Mouse (Mus musculus): ENCODE measurements at regions not wholly inside any gene's neighbourhood (a gene's known extent, or its start where the extent isn't known, plus 50 kb on each side); places are given as distances from the start of the nearest gene placed in this dataset.

DNA sequence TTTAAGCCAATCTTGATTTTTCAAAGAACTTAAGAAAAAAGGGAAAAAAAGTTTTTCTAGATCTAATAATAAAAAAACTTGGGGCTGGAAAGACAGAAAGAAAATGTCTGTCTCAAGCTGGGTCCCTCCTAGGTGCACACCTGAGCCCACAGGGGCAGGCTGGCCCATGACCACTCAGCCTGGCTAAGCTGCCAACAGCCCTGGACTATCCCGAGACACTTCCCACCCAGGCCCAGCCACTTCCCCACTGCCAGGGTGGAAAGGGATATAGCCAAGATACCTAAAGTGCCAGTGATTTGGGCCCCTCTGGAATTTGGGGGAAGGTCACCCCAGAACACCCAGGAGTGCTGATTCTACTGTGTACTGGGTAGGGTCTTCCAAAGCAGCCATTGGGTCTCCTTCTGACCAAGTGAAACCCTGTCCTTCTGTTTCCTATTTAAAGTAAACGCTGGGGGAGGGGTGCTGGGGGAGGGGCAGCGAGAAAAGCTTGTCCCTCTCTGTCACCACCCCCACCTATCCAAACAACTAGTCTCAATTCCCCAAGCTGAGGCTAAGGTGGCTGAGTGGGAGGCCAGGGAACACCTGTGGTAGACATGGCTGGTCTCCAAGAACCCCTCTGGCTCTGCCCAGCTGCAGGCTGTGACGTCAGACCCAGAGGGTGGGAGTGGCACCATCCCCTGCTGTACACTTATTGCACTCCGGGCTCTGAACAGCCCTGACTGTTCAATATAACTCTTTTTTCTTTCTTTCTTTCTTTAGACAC, 62.6 kb downstream of the Mcfd2 start:
- in situ Hi-C loops (cut with MboI; ENCODE audit: unreplicated experiment in 2 of 2) = loop anchor here in 1 of 2 experiments (5.0 kb wide), 1 partner anchor 86 kb away; no protein-coding TSS in a partner anchor

GRCm38 (mm10) chr17:87202490-87202889, 63.2 kb downstream of the Mcfd2 start:
- in situ Hi-C loops (cut with MboI; ENCODE audit: unreplicated experiment in 2 of 2) = loop anchor here in 1 of 2 experiments (5.0 kb wide), 1 partner anchor 85 kb away; no protein-coding TSS in a partner anchor

- in situ Hi-C loops (cut with MboI; ENCODE audit: unreplicated experiment in 2 of 2) = loop anchor here in 1 of 2 experiments (5.0 kb wide), 1 partner anchor 83 kb away; no protein-coding TSS in a partner anchor
Measured at GRCm38 (mm10) chr17:87200721-87201242, 65.0 kb downstream of the Mcfd2 start.

- in situ Hi-C loops (cut with MboI; ENCODE audit: unreplicated experiment in 2 of 2) = loop anchor here in 1 of 2 experiments (5.0 kb wide), 1 partner anchor 83 kb away; no protein-coding TSS in a partner anchor
Measured at GRCm38 (mm10) chr17:87200134-87200533, 65.6 kb downstream of the Mcfd2 start.

DNA sequence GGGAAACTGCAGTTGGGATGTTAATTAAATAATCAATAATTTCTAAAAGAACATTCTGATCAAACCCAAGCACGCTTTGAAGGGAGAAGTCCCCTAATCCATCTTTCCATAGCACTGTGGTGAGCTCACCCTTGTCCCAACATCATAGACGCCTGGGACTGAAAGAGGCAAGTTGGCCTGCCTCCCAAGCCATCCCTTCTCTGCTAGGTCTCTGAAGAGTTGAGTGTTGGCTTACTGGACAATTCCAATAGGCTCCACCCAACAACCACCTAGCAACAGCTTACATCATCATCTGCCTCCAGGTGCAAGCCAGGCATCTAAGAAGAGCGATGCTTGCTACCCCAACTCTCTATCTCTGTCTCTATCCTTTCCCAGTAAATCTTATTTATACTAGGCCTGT, 66.6 kb downstream of the Mcfd2 start:
- in situ Hi-C loops (cut with MboI; ENCODE audit: unreplicated experiment in 2 of 2) = no loop called here

DNA sequence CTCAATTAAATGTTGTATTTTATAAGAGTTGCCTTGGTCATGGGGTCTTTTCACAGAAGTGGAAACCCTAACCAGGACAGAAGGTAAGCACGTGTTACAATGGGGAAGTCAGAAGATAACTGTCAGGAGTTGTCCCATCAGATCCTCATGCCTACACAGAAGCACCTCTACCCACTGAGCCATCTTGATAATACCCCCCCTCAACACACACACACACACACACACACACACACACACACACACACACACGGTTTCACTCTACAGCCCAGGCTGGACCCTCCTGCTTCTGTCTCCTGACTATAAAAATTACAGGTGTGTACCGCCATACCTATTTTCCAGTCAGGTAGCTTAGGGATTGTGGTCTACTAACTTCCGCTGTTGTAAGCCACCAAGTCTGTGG, 68.3 kb downstream of the Mcfd2 start:
- in situ Hi-C loops (cut with MboI; ENCODE audit: unreplicated experiment in 2 of 2) = no loop called here

DNA sequence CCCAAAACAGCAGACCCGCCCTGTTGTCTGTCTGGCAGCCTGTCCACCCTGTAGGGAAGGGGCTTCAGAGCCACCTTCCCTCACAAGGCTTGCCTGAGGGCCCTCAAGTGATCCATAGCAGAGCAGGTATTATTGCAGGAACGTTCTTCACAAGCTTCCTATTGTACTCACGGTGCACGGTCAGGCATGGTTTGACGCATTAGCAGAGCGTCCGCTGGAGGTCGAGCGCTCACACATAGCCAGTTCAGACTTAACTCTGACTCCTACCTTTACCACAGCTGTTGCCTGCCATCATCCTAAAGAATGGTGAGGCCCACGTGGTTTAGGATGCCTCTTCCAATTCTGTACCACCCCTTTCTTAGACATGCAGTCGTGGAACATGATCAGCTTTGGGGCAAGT, 71.1 kb downstream of the Mcfd2 start:
- in situ Hi-C loops (cut with MboI; ENCODE audit: unreplicated experiment in 2 of 2) = no loop called here

- in situ Hi-C loops (cut with MboI; ENCODE audit: unreplicated experiment in 2 of 2) = no loop called here
Measured at GRCm38 (mm10) chr17:87193482-87193881, 72.3 kb downstream of the Mcfd2 start.

DNA sequence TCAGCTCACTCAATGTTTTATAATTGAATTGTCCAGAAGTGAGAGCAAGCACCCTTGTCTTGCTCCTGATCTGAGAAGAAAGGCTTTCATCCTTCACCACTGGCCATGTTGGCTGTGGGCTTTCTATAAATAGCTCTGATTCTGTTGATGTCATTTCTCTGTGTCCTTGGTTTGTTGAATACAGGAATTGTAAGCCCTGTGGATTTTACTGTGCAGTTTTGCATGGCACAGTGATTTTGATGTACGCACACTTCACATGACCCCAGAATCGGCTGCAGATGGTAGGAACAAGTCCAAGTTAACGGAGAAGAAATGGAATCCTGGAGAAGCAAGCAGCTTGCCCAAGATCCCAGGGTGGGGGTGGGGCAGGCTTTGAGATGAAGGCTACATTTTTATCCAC, 76.1 kb downstream of the Mcfd2 start:
- in situ Hi-C loops (cut with MboI; ENCODE audit: unreplicated experiment in 2 of 2) = no loop called here
